Mouse (Mus musculus): Measurements from ENCODE around the gene Kmt2c. TPM values are rescaled to one million over a fixed set of nuclear protein-coding genes. Genes with fewer than 3 reads are reported as not detected.
A peak's percentile ranks its signal among the peaks of the same experiment; 100 is the strongest.

Gene Kmt2c
- polyA plus RNA-seq, 1 experiment: 56.3 TPM

DNA sequence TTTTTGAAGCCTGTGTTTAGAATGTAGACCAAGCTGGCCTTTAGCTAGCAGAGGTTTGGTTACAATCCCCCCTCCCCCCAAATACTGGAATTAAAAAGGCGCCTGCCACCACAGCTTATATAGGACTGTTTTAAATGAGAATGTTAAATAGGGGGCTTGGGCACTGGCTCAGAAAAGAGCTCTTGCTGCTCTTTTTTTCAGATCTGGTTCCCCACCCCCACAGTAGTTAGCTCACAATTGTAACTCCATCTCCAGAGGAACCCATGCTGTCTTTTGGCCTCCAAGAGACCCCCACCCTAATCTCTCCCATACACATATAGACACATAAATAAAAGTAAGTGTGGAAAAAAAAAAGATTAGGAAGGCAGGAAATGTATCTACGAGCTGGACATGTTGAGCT, 37.9 kb upstream of the Kmt2c start:
- no peak for TF ChIP-seq POLR2A (IDR thresholded peaks at IDR 0.05; ENCODE audit: borderline replicate concordance, insufficient read depth, low read length)
- no peak for TF ChIP-seq CTCF (IDR thresholded peaks at IDR 0.05; ENCODE audit: borderline replicate concordance, insufficient read depth, low read depth, low read length)
- no peaks in the 10 kb centered on the region for H3K4me1 ChIP-seq (ENCODE audit: control insufficient read depth, insufficient read depth, low read length)
- 87% methylated on average over 2 of the region's 2 CpGs for WGBS
- no peak for DNase-seq
- no peak overlapping the region for H3K4me3 ChIP-seq (replicated peaks; ENCODE audit: insufficient read depth, low read depth, low read length)
- H3K27me3 ChIP-seq (ENCODE audit: control insufficient read depth, insufficient read depth, low read length): no peaks in the 10 kb centered on the region
- H3K27ac ChIP-seq (ENCODE audit: insufficient read depth, low read length): no peak overlapping the region

GRCm38 (mm10) chr5:25535566-25535965, 37.0 kb upstream of the Kmt2c start:
- Histone ChIP-seq H3K4me3 (replicated peaks; ENCODE audit: insufficient read depth, low read depth, low read length) (no peak overlapping the region), H3K27me3 (ENCODE audit: control insufficient read depth, insufficient read depth, low read length) (no peaks in the 10 kb centered on the region), H3K4me1 (ENCODE audit: control insufficient read depth, insufficient read depth, low read length) (no peaks in the 10 kb centered on the region), H3K27ac (ENCODE audit: insufficient read depth, low read length) (no peak overlapping the region)
- 84% methylated on average over 2 of the region's 2 CpGs for WGBS
- no peak for TF ChIP-seq POLR2A (IDR thresholded peaks at IDR 0.05; ENCODE audit: borderline replicate concordance, insufficient read depth, low read length)
- TF ChIP-seq CTCF (IDR thresholded peaks at IDR 0.05; ENCODE audit: borderline replicate concordance, insufficient read depth, low read depth, low read length): no peak
- DNase-seq: no peak

DNA sequence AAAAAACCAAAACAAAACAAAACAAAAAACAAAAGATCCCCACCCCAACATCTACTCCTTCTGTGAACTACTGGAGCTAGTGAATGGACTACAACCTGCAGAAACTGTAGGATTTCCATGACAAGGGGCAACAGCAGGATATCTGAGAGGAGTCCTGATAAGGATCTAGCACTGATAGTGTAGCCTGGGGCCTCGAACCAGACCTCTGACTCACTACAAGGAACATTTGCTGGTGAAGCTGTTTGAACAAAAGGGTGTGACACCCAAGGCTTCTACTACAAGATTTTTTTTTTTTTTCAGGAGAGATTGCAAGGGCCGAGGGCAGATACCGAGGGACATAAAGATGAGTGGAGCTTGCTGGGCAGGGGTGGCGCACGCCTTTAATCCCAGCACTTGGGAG, 34.7 kb upstream of the Kmt2c start:
- Histone ChIP-seq H3K4me3 (replicated peaks; ENCODE audit: insufficient read depth, low read depth, low read length) (no peak overlapping the region), H3K27ac (ENCODE audit: insufficient read depth, low read length) (no peak overlapping the region), H3K27me3 (ENCODE audit: control insufficient read depth, insufficient read depth, low read length) (no peaks in the 10 kb centered on the region), H3K4me1 (ENCODE audit: control insufficient read depth, insufficient read depth, low read length) (no peaks in the 10 kb centered on the region)
- no peak for DNase-seq
- TF ChIP-seq CTCF (IDR thresholded peaks at IDR 0.05; ENCODE audit: borderline replicate concordance, insufficient read depth, low read depth, low read length): no peak
- no peak for TF ChIP-seq POLR2A (IDR thresholded peaks at IDR 0.05; ENCODE audit: borderline replicate concordance, insufficient read depth, low read length)
- 95% methylated on average over 5 of the region's 5 CpGs for WGBS

GRCm38 (mm10) chr5:25532256-25533147, 33.9 kb upstream of the Kmt2c start:
- no peak for TF ChIP-seq POLR2A (IDR thresholded peaks at IDR 0.05; ENCODE audit: borderline replicate concordance, insufficient read depth, low read length)
- no peak for TF ChIP-seq CTCF (IDR thresholded peaks at IDR 0.05; ENCODE audit: borderline replicate concordance, insufficient read depth, low read depth, low read length)
- H3K4me1 ChIP-seq (ENCODE audit: control insufficient read depth, insufficient read depth, low read length): peaks cover under 1% of the 10 kb centered on the region; the same call in 1 of the 2 replicates
- H3K4me3 ChIP-seq (replicated peaks; ENCODE audit: insufficient read depth, low read depth, low read length): no peak overlapping the region
- H3K27ac ChIP-seq (ENCODE audit: insufficient read depth, low read length): no peak overlapping the region
- WGBS: 73% methylated on average over 18 of the region's 18 CpGs
- DNase-seq: no peak
- H3K27me3 ChIP-seq (ENCODE audit: control insufficient read depth, insufficient read depth, low read length): no peaks in the 10 kb centered on the region

DNA sequence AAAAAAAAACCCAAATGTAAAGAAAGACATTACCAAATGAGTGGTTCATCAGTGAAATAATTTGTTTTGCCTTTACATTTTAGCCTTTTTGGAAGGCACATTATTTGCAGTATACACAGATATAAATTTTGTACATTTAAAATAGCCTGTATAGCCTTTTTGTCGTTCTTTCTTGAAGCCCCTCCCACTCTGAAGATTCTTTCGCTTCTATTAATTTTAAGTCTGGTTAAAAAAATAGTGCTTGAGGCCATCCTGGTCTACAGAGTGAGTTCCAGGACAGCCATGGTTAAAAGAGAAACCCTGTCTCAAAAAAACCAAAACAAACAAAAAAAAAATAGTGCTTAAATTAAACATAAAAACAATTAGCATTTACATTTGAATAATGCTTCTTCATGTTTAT, 32.0 kb upstream of the Kmt2c start:
- H3K27me3 ChIP-seq (ENCODE audit: control insufficient read depth, insufficient read depth, low read length): no peaks in the 10 kb centered on the region
- DNase-seq: no peak
- no peak overlapping the region for H3K27ac ChIP-seq (ENCODE audit: insufficient read depth, low read length)
- H3K4me1 ChIP-seq (ENCODE audit: control insufficient read depth, insufficient read depth, low read length): peaks cover 10% of the 10 kb centered on the region
- TF ChIP-seq POLR2A (IDR thresholded peaks at IDR 0.05; ENCODE audit: borderline replicate concordance, insufficient read depth, low read length) (no peak), CTCF (IDR thresholded peaks at IDR 0.05; ENCODE audit: borderline replicate concordance, insufficient read depth, low read depth, low read length) (no peak)
- peak overlapping the region; percentile 98 for H3K4me3 ChIP-seq (replicated peaks; ENCODE audit: insufficient read depth, low read depth, low read length)
- WGBS: 5% methylated on average over 2 of the region's 2 CpGs

DNA sequence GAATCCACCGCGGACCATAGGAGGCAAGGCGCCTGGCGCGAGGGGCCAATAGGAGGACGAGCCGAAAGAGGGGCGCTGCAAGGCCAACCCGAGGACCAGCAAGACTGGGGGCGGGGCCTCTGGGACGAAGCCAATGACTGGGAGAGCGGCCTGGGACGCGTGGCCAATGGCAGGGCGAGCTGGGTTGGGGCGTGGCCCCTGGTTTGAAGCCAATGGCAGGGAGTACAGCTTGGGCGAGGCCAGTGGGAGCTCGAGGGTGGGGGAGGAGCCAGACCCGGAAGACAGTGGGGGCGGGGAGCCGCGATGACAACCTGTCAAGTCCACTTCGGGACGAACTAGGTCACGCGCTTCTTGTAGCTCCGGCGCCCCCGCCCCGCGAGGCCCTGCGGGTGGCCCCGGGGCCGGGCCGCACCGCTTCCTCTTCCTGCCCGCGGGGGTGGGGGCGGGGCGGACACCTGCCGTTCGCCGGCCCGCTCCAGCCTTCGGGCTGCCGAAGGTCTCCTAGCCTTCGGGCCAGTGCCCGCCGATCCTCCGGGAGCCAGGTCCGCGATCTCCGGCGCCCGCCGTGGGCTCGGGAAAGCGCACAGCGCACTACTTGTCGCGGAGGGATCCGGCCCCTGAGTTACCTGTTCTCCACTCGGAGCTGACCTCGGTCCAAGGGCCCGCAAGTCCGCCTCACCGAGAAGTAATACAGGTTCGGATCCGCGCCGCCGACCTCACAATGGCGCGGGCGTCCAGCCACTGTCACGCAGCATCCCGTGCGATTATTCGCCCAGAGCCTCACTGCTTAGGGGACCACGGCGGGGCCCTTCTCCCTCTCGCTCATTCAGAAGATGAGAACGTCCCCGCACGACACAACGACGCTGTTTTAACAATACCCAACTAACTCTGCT, 31.2 kb upstream of the Kmt2c start:
- peak overlapping the region; percentile 100 for H3K27ac ChIP-seq (ENCODE audit: insufficient read depth, low read length)
- H3K27me3 ChIP-seq (ENCODE audit: control insufficient read depth, insufficient read depth, low read length): no peaks in the 10 kb centered on the region
- H3K4me1 ChIP-seq (ENCODE audit: control insufficient read depth, insufficient read depth, low read length): peaks cover 10% of the 10 kb centered on the region
- TF ChIP-seq POLR2A (IDR thresholded peaks at IDR 0.05; ENCODE audit: borderline replicate concordance, insufficient read depth, low read length) (peak; percentile 88), CTCF (IDR thresholded peaks at IDR 0.05; ENCODE audit: borderline replicate concordance, insufficient read depth, low read depth, low read length) (no peak)
- WGBS: 1% methylated on average over 86 of the region's 87 CpGs
- peak; percentile 100 for DNase-seq
- peak overlapping the region; percentile 98 for H3K4me3 ChIP-seq (replicated peaks; ENCODE audit: insufficient read depth, low read depth, low read length)

- peak overlapping the region; percentile 72 for H3K27ac ChIP-seq (ENCODE audit: insufficient read depth, low read length)
- no peak for TF ChIP-seq CTCF (IDR thresholded peaks at IDR 0.05; ENCODE audit: borderline replicate concordance, insufficient read depth, low read depth, low read length)
- TF ChIP-seq POLR2A (IDR thresholded peaks at IDR 0.05; ENCODE audit: borderline replicate concordance, insufficient read depth, low read length): no peak
- 10% methylated on average over 22 of the region's 22 CpGs for WGBS
- DNase-seq: peak in 1 of 2 experiments; percentile 32
- H3K4me3 ChIP-seq (replicated peaks; ENCODE audit: insufficient read depth, low read depth, low read length): peak overlapping the region; percentile 74
- H3K4me1 ChIP-seq (ENCODE audit: control insufficient read depth, insufficient read depth, low read length): peaks cover 10% of the 10 kb centered on the region
- no peaks in the 10 kb centered on the region for H3K27me3 ChIP-seq (ENCODE audit: control insufficient read depth, insufficient read depth, low read length)
These were observed 30.4 kb upstream of the Kmt2c start for GRCm38 (mm10) chr5:25528851-25529528.

Measured in cerebellum, adult 2 months (tissue).